Mouse (Mus musculus): ENCODE results near the gene Adamts14.

DNA sequence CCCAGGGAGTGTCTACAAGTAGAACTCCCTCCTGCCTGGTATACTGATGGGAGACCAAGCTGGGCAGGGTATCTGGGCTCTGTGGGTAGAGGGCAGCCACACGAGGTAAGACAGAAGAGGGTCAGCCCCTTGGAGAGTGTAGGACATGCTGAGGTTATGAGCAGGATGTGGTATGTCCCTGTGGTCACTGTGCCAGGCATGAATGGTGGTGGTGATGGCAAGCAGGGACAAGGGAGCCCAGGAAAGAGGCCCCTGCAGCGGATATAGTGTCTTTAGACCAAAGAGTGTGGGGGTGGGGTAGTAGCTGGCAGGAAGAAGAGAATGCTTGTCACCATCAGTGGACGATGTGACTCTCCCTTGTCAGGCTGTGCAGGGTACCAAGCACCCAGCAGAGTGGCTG is 85.2 kb downstream of the Adamts14 start:
- TF ChIP-seq CTCF (IDR thresholded peaks at IDR 0.05; ENCODE audit: borderline replicate concordance, insufficient read depth, low read depth, low read length) (no peak), POLR2A (IDR thresholded peaks at IDR 0.05; ENCODE audit: borderline replicate concordance, insufficient read depth, low read length) (no peak)

Measured in cerebellum, adult 2 months (tissue).